Mouse (Mus musculus) G1E (cell line): ENCODE measurements around the gene Faiml.

Source experiments
- CTCF ChIP-seq: IDR thresholded peaks from 2 replicates; pipeline ENCODE4 v1.5.1; 2012; ENCODE audit warnings: low read depth, low read length, inconsistent platforms, mixed read lengths
- GATA1 ChIP-seq: IDR thresholded peaks from 2 replicates; pipeline ENCODE4 v1.6.1; 2012; ENCODE audit warnings: borderline replicate concordance, low read length, inconsistent platforms, mixed read lengths
- POLR2AphosphoS5 ChIP-seq: IDR thresholded peaks from 2 replicates; pipeline ENCODE4 v1.6.1; 2012; ENCODE audit warnings: low read depth, low read length, inconsistent platforms; ENCODE audit not compliant: insufficient replicate concordance
- TAL1 ChIP-seq: conservative IDR thresholded peaks from 2 replicates; pipeline ENCODE4 v1.6.1; 2012; ENCODE audit warnings: low read depth, low read length, inconsistent platforms, mixed read lengths

GRCm38 (mm10) chr9:99229450-99229849 is 7.6 kb downstream of the Faiml start:
- no peak for TF ChIP-seq GATA1
- TF ChIP-seq CTCF, result no peak
- TF ChIP-seq POLR2AphosphoS5, result no peak
- TF ChIP-seq TAL1, result no peak
